Mouse (Mus musculus): ENCODE measurements around the gene Optc.

- TF ChIP-seq CTCF (conservative IDR thresholded peaks at IDR 0.05; ENCODE audit: low read length) (no peak), POU5F1 (IDR thresholded peaks at IDR 0.05; ENCODE audit: borderline replicate concordance, low read length) (no peak), NANOG (IDR thresholded peaks at IDR 0.05; ENCODE audit: borderline replicate concordance, low read length) (no peak)
These were observed 25.7 kb upstream of the Optc start for GRCm38 (mm10) chr1:133933301-133934195.
